Mouse (Mus musculus) embryonic facial prominence, embryonic 11.5 days (tissue): ENCODE data around the gene Tfip11. TPM values are rescaled to one million over a fixed set of nuclear protein-coding genes. Genes with fewer than 3 reads are reported as not detected.

Experiments
- ATAC-seq: fragments of 200-750 bp; cut with Nextera tagmentation; replicated peaks from 2 replicates; pipeline ENCODE4 v1.8.0; 2017; ENCODE audit warnings: low read depth; ENCODE audit not compliant: insufficient number of reproducible peaks, low FRiP score, low TSS enrichment
- DNase-seq: peaks from one replicate; pipeline ENCODE4 v3.0.0-alpha.2; 2015; ENCODE audit warnings: low spot score
- H3K27ac ChIP-seq: fragments of 300-500 bp; sonication (generic); replicated peaks from 2 replicates; pipeline ENCODE4 v1.5.1; 2014; ENCODE audit warnings: mild to moderate bottlenecking, low read depth, low read length, control low read depth
- H3K27me3 ChIP-seq: fragments of 300-500 bp; sonication (generic); 2 replicates; pipeline ENCODE4 v1.6.1; 2014; ENCODE audit warnings: mild to moderate bottlenecking, low read length, moderate library complexity, mixed read lengths; ENCODE audit not compliant: control insufficient read depth, insufficient read depth
- H3K36me3 ChIP-seq: fragments of 300-500 bp; sonication (generic); replicated peaks from 2 replicates; pipeline ENCODE4 v1.6.1; 2014; ENCODE audit warnings: low read depth, mild to moderate bottlenecking, low read length, moderate library complexity, mixed read lengths; ENCODE audit not compliant: control insufficient read depth, insufficient read depth
- H3K4me1 ChIP-seq: fragments of 300-500 bp; sonication (generic); 2 replicates; pipeline ENCODE4 v1.6.1; 2014; ENCODE audit warnings: low read length, mixed read lengths; ENCODE audit not compliant: control insufficient read depth, insufficient read depth
- H3K4me2 ChIP-seq: fragments of 300-500 bp; sonication (generic); 2 replicates; pipeline ENCODE4 v1.6.1; 2014; ENCODE audit warnings: low read depth, mild to moderate bottlenecking, control low read depth, low read length, moderate library complexity
- H3K4me3 ChIP-seq: fragments of 300-500 bp; sonication (generic); 2 replicates; pipeline ENCODE4 v1.5.1; 2014; ENCODE audit warnings: low read depth, low read length, control low read depth
- H3K9ac ChIP-seq: fragments of 300-500 bp; sonication (generic); replicated peaks from 2 replicates; pipeline ENCODE4 v1.6.1; 2014; ENCODE audit warnings: mild to moderate bottlenecking, control low read depth, low read length
- H3K9me3 ChIP-seq: fragments of 300-500 bp; sonication (generic); replicated peaks from 2 replicates; pipeline ENCODE4 v1.6.1; 2016; ENCODE audit warnings: mild to moderate bottlenecking, low read length, inconsistent platforms, mixed read lengths; ENCODE audit not compliant: control insufficient read depth
- WGBS: fragments of 180-500 bp; shearing (Covaris S2); extraction: QIAGEN DNeasy Blood & Tissue Kit; methylation state at CpG from one replicate; pipeline ENCODE4 v1.1.7; 2014; 5-methylcytosine and 5-hydroxymethylcytosine counted together
- polyA plus RNA-seq: library from polyadenylated mRNA; unstranded; fragments of >200 nt; fragmentation: Nextera tagmentation; extraction: Ambion mirVana; gene quantifications from 2 replicates; pipeline ENCODE4 v1.2.1, GENCODE M21; 2014

The Tfip11 gene
- polyA plus RNA-seq, 1 experiment from 2014 or later = 19.3 TPM

DNA sequence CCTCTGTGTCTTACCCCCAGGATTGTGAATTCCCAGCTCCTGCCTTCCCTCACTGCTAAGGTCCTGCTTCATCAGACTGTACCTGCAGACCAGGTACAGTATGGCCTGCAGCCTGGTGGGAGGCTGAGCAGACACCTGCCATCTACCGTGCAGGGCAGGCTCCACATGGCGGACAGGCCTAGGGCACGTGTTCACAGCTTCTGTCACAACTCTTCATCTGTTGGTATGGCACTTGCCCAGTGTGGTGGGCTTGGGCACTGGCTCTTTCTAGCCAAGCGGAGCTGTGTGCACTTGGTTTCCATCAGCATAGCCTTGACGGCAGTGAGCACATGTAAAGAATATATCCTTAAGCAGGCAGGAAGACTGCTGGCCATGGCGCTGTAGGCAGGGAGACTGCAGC, 40.7 kb downstream of the Tfip11 start:
- Histone ChIP-seq H3K4me1 (no peaks in the 10 kb centered on the region; the same call in 1 of the 2 replicates), H3K27ac (no peak overlapping the region), H3K27me3 (no peaks in the 10 kb centered on the region), H3K36me3 (no peaks in the 10 kb centered on the region; the same call in 1 of the 2 replicates), H3K9me3 (no peaks in the 10 kb centered on the region), H3K4me2 (no peak overlapping the region), H3K9ac (no peak overlapping the region), H3K4me3 (no peak overlapping the region)
- DNase-seq (no peak), ATAC-seq (no peak)
- 93% methylated on average over 6 of the region's 6 CpGs for WGBS

DNA sequence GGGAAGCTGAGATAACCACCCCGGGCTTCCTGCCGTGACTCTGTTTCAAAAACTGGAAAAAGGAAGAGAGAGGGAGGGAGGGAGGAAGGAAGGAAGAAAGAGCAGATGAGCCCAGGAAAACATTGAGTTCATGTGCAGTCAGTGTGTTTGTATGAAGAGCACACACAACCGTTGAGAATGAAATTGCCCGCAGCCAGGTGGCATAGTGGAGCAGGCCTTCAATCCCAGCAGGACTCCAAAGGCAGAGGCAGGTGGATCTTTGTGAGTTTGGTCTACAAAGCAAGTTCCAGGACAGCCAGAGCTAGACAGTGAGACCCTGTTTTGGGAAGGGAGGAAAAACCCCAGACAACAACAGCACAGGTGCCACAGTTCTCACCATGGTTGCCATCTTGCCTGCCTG, 41.2 kb downstream of the Tfip11 start:
- Histone ChIP-seq H3K4me2 (no peak overlapping the region), H3K4me3 (no peak overlapping the region), H3K9ac (no peak overlapping the region), H3K27ac (no peak overlapping the region), H3K9me3 (no peaks in the 10 kb centered on the region), H3K4me1 (no peaks in the 10 kb centered on the region; the same call in 1 of the 2 replicates), H3K36me3 (no peaks in the 10 kb centered on the region), H3K27me3 (no peaks in the 10 kb centered on the region)
- DNase-seq (no peak), ATAC-seq (no peak)
- 90% methylated on average over 4 of the region's 4 CpGs for WGBS

- H3K4me1 ChIP-seq = no peaks in the 10 kb centered on the region; the same call in 1 of the 2 replicates
- H3K9me3 ChIP-seq = no peaks in the 10 kb centered on the region
- DNase-seq (no peak), ATAC-seq (no peak)
- no peak overlapping the region for H3K27ac ChIP-seq
- H3K4me3 ChIP-seq = no peak overlapping the region
- H3K9ac ChIP-seq = no peak overlapping the region
- H3K36me3 ChIP-seq = no peaks in the 10 kb centered on the region
- 91% methylated on average over 12 of the region's 12 CpGs for WGBS
- no peaks in the 10 kb centered on the region for H3K27me3 ChIP-seq
- no peak overlapping the region for H3K4me2 ChIP-seq
Measured at GRCm38 (mm10) chr5:112367929-112368328, 41.8 kb downstream of the Tfip11 start.

GRCm38 (mm10) chr5:112368666-112369065, 42.5 kb downstream of the Tfip11 start:
- H3K9me3 ChIP-seq = no peaks in the 10 kb centered on the region
- H3K9ac ChIP-seq = no peak overlapping the region
- DNase-seq = no peak
- H3K27me3 ChIP-seq = no peaks in the 10 kb centered on the region
- H3K27ac ChIP-seq = no peak overlapping the region
- H3K4me3 ChIP-seq = no peak overlapping the region
- H3K36me3 ChIP-seq = no peaks in the 10 kb centered on the region
- no peak for ATAC-seq
- 93% methylated on average over 10 of the region's 10 CpGs for WGBS
- H3K4me2 ChIP-seq = no peak overlapping the region
- no peaks in the 10 kb centered on the region; the same call in 1 of the 2 replicates for H3K4me1 ChIP-seq

- Histone ChIP-seq H3K27ac (no peak overlapping the region), H3K9me3 (no peaks in the 10 kb centered on the region), H3K9ac (no peak overlapping the region), H3K36me3 (no peaks in the 10 kb centered on the region), H3K4me2 (no peak overlapping the region), H3K27me3 (no peaks in the 10 kb centered on the region), H3K4me1 (no peaks in the 10 kb centered on the region; the same call in 1 of the 2 replicates), H3K4me3 (no peak overlapping the region)
- DNase-seq (no peak), ATAC-seq (no peak)
- WGBS = 90% methylated on average over 13 of the region's 13 CpGs
Measured at GRCm38 (mm10) chr5:112369326-112369725, 43.2 kb downstream of the Tfip11 start.

GRCm38 (mm10) chr5:112370236-112370813, 44.2 kb downstream of the Tfip11 start:
- no peak overlapping the region for H3K9ac ChIP-seq
- WGBS = 94% methylated on average over 12 of the region's 12 CpGs
- H3K4me2 ChIP-seq = no peak overlapping the region
- peaks cover 4% of the 10 kb centered on the region; the same call in 1 of the 2 replicates for H3K36me3 ChIP-seq
- no peak for DNase-seq
- no peaks in the 10 kb centered on the region for H3K27me3 ChIP-seq
- ATAC-seq = no peak
- H3K4me3 ChIP-seq = no peak overlapping the region
- no peaks in the 10 kb centered on the region for H3K4me1 ChIP-seq
- H3K27ac ChIP-seq = no peak overlapping the region
- no peaks in the 10 kb centered on the region for H3K9me3 ChIP-seq

- DNase-seq (peak; percentile 30), ATAC-seq (no peak)
- H3K36me3 ChIP-seq = peaks cover 5% of the 10 kb centered on the region; the same call in 1 of the 2 replicates
- H3K9ac ChIP-seq = no peak overlapping the region
- WGBS = 56% methylated on average over 7 of the region's 7 CpGs
- no peaks in the 10 kb centered on the region for H3K27me3 ChIP-seq
- no peak overlapping the region for H3K4me2 ChIP-seq
- H3K4me1 ChIP-seq = no peaks in the 10 kb centered on the region
- H3K4me3 ChIP-seq = no peak overlapping the region
- H3K9me3 ChIP-seq = no peaks in the 10 kb centered on the region
- H3K27ac ChIP-seq = no peak overlapping the region
Measured at GRCm38 (mm10) chr5:112371933-112372332, 45.8 kb downstream of the Tfip11 start.

GRCm38 (mm10) chr5:112376111-112376510, 50.0 kb downstream of the Tfip11 start:
- Histone ChIP-seq H3K36me3 (peaks cover 7% of the 10 kb centered on the region), H3K4me2 (no peak overlapping the region), H3K27ac (no peak overlapping the region), H3K4me1 (no peaks in the 10 kb centered on the region), H3K9me3 (no peaks in the 10 kb centered on the region), H3K27me3 (no peaks in the 10 kb centered on the region), H3K9ac (no peak overlapping the region), H3K4me3 (no peak overlapping the region)
- ATAC-seq (no peak), DNase-seq (no peak)
- WGBS = 87% methylated on average over 4 of the region's 4 CpGs
